Mouse (Mus musculus) hindbrain, embryonic 11.5 days (tissue): ENCODE measurements around the gene Dnajb8. TPM values are rescaled to one million over a fixed set of nuclear protein-coding genes. Genes with fewer than 3 reads are reported as not detected.

Source experiments
- ATAC-seq: fragments of 200-750 bp; cut with Nextera tagmentation; 2 replicates; pipeline ENCODE4 v1.8.0; 2017; ENCODE audit warnings: mild to moderate bottlenecking, moderate TSS enrichment, moderate library complexity; ENCODE audit not compliant: low FRiP score
- DNase-seq: peaks from one replicate; pipeline ENCODE4 v3.0.0-alpha.2; 2015; ENCODE audit warnings: low spot score
- H3K27ac ChIP-seq: fragments of 300-500 bp; sonication (generic); 2 replicates; pipeline ENCODE4 v1.5.1; 2014; ENCODE audit warnings: mild to moderate bottlenecking, low read depth, low read length
- H3K27me3 ChIP-seq: fragments of 300-500 bp; sonication (generic); 2 replicates; pipeline ENCODE4 v1.6.1; 2014; ENCODE audit warnings: mild to moderate bottlenecking, low read length, moderate library complexity, mixed read lengths; ENCODE audit not compliant: control insufficient read depth, insufficient read depth
- H3K36me3 ChIP-seq: fragments of 300-500 bp; sonication (generic); 2 replicates; pipeline ENCODE4 v1.6.1; 2014; ENCODE audit warnings: mild to moderate bottlenecking, low read length, moderate library complexity, mixed read lengths; ENCODE audit not compliant: control insufficient read depth, insufficient read depth
- H3K4me1 ChIP-seq: fragments of 300-500 bp; sonication (generic); replicated peaks from 2 replicates; pipeline ENCODE4 v1.6.1; 2014; ENCODE audit warnings: low read length, mixed read lengths; ENCODE audit not compliant: control insufficient read depth, insufficient read depth
- H3K4me2 ChIP-seq: fragments of 300-500 bp; sonication (generic); replicated peaks from 2 replicates; pipeline ENCODE4 v1.6.1; 2014; ENCODE audit warnings: mild to moderate bottlenecking, low read depth, low read length
- H3K4me3 ChIP-seq: fragments of 300-500 bp; sonication (generic); 2 replicates; pipeline ENCODE4 v1.5.1; 2014; ENCODE audit warnings: low read depth, low read length
- H3K9ac ChIP-seq: fragments of 300-500 bp; sonication (generic); 2 replicates; pipeline ENCODE4 v1.6.1; 2014; ENCODE audit warnings: low read depth, low read length
- H3K9me3 ChIP-seq: fragments of 300-500 bp; sonication (generic); 2 replicates; pipeline ENCODE4 v1.6.1; 2016; ENCODE audit warnings: low read length; ENCODE audit not compliant: control insufficient read depth
- WGBS: fragments of 180-500 bp; shearing (Covaris S2); extraction: QIAGEN DNeasy Blood & Tissue Kit; methylation state at CpG from one replicate; pipeline ENCODE4 v1.1.7; 2014; 5-methylcytosine and 5-hydroxymethylcytosine counted together
- polyA plus RNA-seq: library from polyadenylated mRNA; unstranded; fragments of >200 nt; fragmentation: Nextera tagmentation; extraction: Ambion mirVana; gene quantifications from 2 replicates; pipeline ENCODE4 v1.2.1, GENCODE M21; 2014

Dnajb8 gene
- polyA plus RNA-seq, 1 experiment from 2014 or later: not detected

GRCm38 (mm10) chr6:88254082-88254481 lies 32.0 kb downstream of the Dnajb8 start:
- H3K4me2 ChIP-seq: no peak overlapping the region
- WGBS: 83% methylated on average over 6 of the region's 6 CpGs
- no peak for DNase-seq
- no peaks in the 10 kb centered on the region for H3K27me3 ChIP-seq
- no peaks in the 10 kb centered on the region for H3K4me1 ChIP-seq
- H3K9ac ChIP-seq: no peak overlapping the region
- no peak for ATAC-seq
- no peak overlapping the region for H3K4me3 ChIP-seq
- no peaks in the 10 kb centered on the region for H3K9me3 ChIP-seq
- no peaks in the 10 kb centered on the region for H3K36me3 ChIP-seq
- H3K27ac ChIP-seq: no peak overlapping the region

- DNase-seq (no peak), ATAC-seq (no peak)
- Histone ChIP-seq H3K27me3 (no peaks in the 10 kb centered on the region), H3K4me2 (no peak overlapping the region), H3K9me3 (no peaks in the 10 kb centered on the region), H3K27ac (no peak overlapping the region), H3K4me1 (no peaks in the 10 kb centered on the region), H3K36me3 (no peaks in the 10 kb centered on the region), H3K4me3 (no peak overlapping the region), H3K9ac (no peak overlapping the region)
- 73% methylated on average over 4 of the region's 4 CpGs for WGBS
Observed at GRCm38 (mm10) chr6:88255435-88255834, 33.4 kb downstream of the Dnajb8 start.

GRCm38 (mm10) chr6:88259621-88260020 lies 37.6 kb downstream of the Dnajb8 start:
- Histone ChIP-seq H3K27ac (no peak overlapping the region), H3K36me3 (no peaks in the 10 kb centered on the region), H3K4me2 (no peak overlapping the region), H3K9me3 (no peaks in the 10 kb centered on the region), H3K27me3 (no peaks in the 10 kb centered on the region), H3K9ac (no peak overlapping the region), H3K4me3 (no peak overlapping the region), H3K4me1 (no peaks in the 10 kb centered on the region)
- DNase-seq (no peak), ATAC-seq (no peak)
- 87% methylated on average over 3 of the region's 3 CpGs for WGBS

GRCm38 (mm10) chr6:88260645-88261044 lies 38.6 kb downstream of the Dnajb8 start:
- Histone ChIP-seq H3K27me3 (no peaks in the 10 kb centered on the region), H3K36me3 (no peaks in the 10 kb centered on the region), H3K4me3 (no peak overlapping the region), H3K9me3 (no peaks in the 10 kb centered on the region), H3K4me1 (no peaks in the 10 kb centered on the region), H3K27ac (no peak overlapping the region), H3K9ac (no peak overlapping the region), H3K4me2 (no peak overlapping the region)
- 97% methylated on average over 3 of the region's 3 CpGs for WGBS
- no peak for DNase-seq
- ATAC-seq: no peak

- H3K27ac ChIP-seq: no peak overlapping the region
Observed at GRCm38 (mm10) chr6:88262160-88262559, 40.1 kb downstream of the Dnajb8 start.

GRCm38 (mm10) chr6:88265355-88265754 lies 43.3 kb downstream of the Dnajb8 start:
- no peaks in the 10 kb centered on the region for H3K27me3 ChIP-seq
- no peaks in the 10 kb centered on the region for H3K9me3 ChIP-seq
- DNase-seq (no peak), ATAC-seq (no peak)
- H3K4me2 ChIP-seq: no peak overlapping the region
- no peaks in the 10 kb centered on the region for H3K36me3 ChIP-seq
- WGBS: 94% methylated on average over 1 of the region's 1 CpGs
- no peak overlapping the region for H3K4me3 ChIP-seq
- no peak overlapping the region for H3K27ac ChIP-seq
- no peaks in the 10 kb centered on the region for H3K4me1 ChIP-seq
- H3K9ac ChIP-seq: no peak overlapping the region

More at GRCm38 (mm10) chr6:88262160-88262559, 40.1 kb downstream of the Dnajb8 start:
- no peak overlapping the region for H3K4me2 ChIP-seq
- no peaks in the 10 kb centered on the region for H3K27me3 ChIP-seq
- H3K9me3 ChIP-seq: no peaks in the 10 kb centered on the region
- H3K4me3 ChIP-seq: no peak overlapping the region
- no peaks in the 10 kb centered on the region for H3K4me1 ChIP-seq
- DNase-seq: peak; percentile 19
- WGBS: 30% methylated on average over 9 of the region's 9 CpGs
- no peak; the same call in 1 of the 2 replicates for ATAC-seq
- H3K9ac ChIP-seq: peak overlapping the region; percentile 37
- H3K36me3 ChIP-seq: no peaks in the 10 kb centered on the region

- ATAC-seq: no peak
- H3K27ac ChIP-seq: no peak overlapping the region
- no peak overlapping the region for H3K4me2 ChIP-seq
- 82% methylated on average over 3 of the region's 3 CpGs for WGBS
- no peak for DNase-seq
- H3K9me3 ChIP-seq: no peaks in the 10 kb centered on the region
- H3K4me3 ChIP-seq: no peak overlapping the region
- H3K36me3 ChIP-seq: no peaks in the 10 kb centered on the region
- H3K4me1 ChIP-seq: no peaks in the 10 kb centered on the region
- H3K9ac ChIP-seq: no peak overlapping the region
- no peaks in the 10 kb centered on the region for H3K27me3 ChIP-seq
Observed at GRCm38 (mm10) chr6:88266055-88266454, 44.0 kb downstream of the Dnajb8 start.

- H3K4me2 ChIP-seq: no peak overlapping the region
- H3K4me3 ChIP-seq: no peak overlapping the region
- no peak overlapping the region for H3K9ac ChIP-seq
- 84% methylated on average over 3 of the region's 3 CpGs for WGBS
- H3K27ac ChIP-seq: no peak overlapping the region
- H3K9me3 ChIP-seq: no peaks in the 10 kb centered on the region
- no peaks in the 10 kb centered on the region for H3K27me3 ChIP-seq
- DNase-seq (no peak), ATAC-seq (no peak)
- no peaks in the 10 kb centered on the region for H3K36me3 ChIP-seq
- no peaks in the 10 kb centered on the region for H3K4me1 ChIP-seq
Observed at GRCm38 (mm10) chr6:88267068-88267467, 45.0 kb downstream of the Dnajb8 start.

GRCm38 (mm10) chr6:88267970-88268369 lies 45.9 kb downstream of the Dnajb8 start:
- Histone ChIP-seq H3K27me3 (no peaks in the 10 kb centered on the region), H3K4me2 (no peak overlapping the region), H3K27ac (no peak overlapping the region), H3K9ac (no peak overlapping the region), H3K4me1 (no peaks in the 10 kb centered on the region), H3K9me3 (no peaks in the 10 kb centered on the region), H3K4me3 (no peak overlapping the region), H3K36me3 (no peaks in the 10 kb centered on the region)
- 95% methylated on average over 2 of the region's 2 CpGs for WGBS
- DNase-seq (no peak), ATAC-seq (no peak)
